Mouse (Mus musculus) liver, embryonic 16.5 days (tissue): ENCODE results near the gene Gm21663. TPM values are rescaled to one million over a fixed set of nuclear protein-coding genes. Genes with fewer than 3 reads are reported as not detected.

Experiments
- ATAC-seq: fragments of 200-750 bp; cut with Nextera tagmentation; 2 replicates; pipeline ENCODE4 v1.8.0; 2017; ENCODE audit warnings: low read depth, mild to moderate bottlenecking, moderate number of reproducible peaks, moderate library complexity
- H3K27ac ChIP-seq: fragments of 300-500 bp; sonication (generic); 2 replicates; pipeline ENCODE4 v1.5.1; 2014; ENCODE audit warnings: mild to moderate bottlenecking, low read length
- H3K27me3 ChIP-seq: fragments of 300-500 bp; sonication (generic); 2 replicates; pipeline ENCODE4 v1.6.1; 2014; ENCODE audit warnings: low read depth, low read length, mixed read lengths; ENCODE audit not compliant: control insufficient read depth, insufficient read depth
- H3K36me3 ChIP-seq: fragments of 300-500 bp; sonication (generic); 2 replicates; pipeline ENCODE4 v1.6.1; 2014; ENCODE audit warnings: mild to moderate bottlenecking; ENCODE audit not compliant: control insufficient read depth, insufficient read depth
- H3K4me1 ChIP-seq: fragments of 300-500 bp; sonication (generic); 2 replicates; pipeline ENCODE4 v1.6.1; 2014; ENCODE audit warnings: low read depth, low read length, mixed read lengths; ENCODE audit not compliant: control insufficient read depth
- H3K4me2 ChIP-seq: fragments of 300-500 bp; sonication (generic); 2 replicates; pipeline ENCODE4 v1.6.1; 2014; ENCODE audit warnings: low read depth, low read length, mixed read lengths
- H3K4me3 ChIP-seq: fragments of 300-500 bp; sonication (generic); 2 replicates; pipeline ENCODE4 v1.5.1; 2014; ENCODE audit warnings: low read depth, mild to moderate bottlenecking, low read length
- H3K9ac ChIP-seq: fragments of 300-500 bp; sonication (generic); 2 replicates; pipeline ENCODE4 v1.6.1; 2014; ENCODE audit warnings: low read depth, low read length
- H3K9me3 ChIP-seq: fragments of 300-500 bp; sonication (generic); replicated peaks from 2 replicates; pipeline ENCODE4 v1.6.1; 2016; ENCODE audit warnings: low read length; ENCODE audit not compliant: control insufficient read depth
- WGBS: fragments of 180-500 bp; shearing (Covaris S2); extraction: QIAGEN DNeasy Blood & Tissue Kit; methylation state at CpG from one replicate; pipeline ENCODE4 v1.1.7; 2014; ENCODE audit not compliant: insufficient replicate concordance; 5-methylcytosine and 5-hydroxymethylcytosine counted together
- polyA plus RNA-seq: library from polyadenylated mRNA; unstranded; fragments of >200 nt; fragmentation: Nextera tagmentation; extraction: Ambion mirVana; gene quantifications from 2 replicates; pipeline ENCODE4 v1.2.1, GENCODE M21; 2015

The Gm21663 gene
- polyA plus RNA-seq, 1 experiment from 2014 or later: not detected

- no peak overlapping the region for H3K4me3 ChIP-seq
- ATAC-seq: no peak
- H3K9ac ChIP-seq: no peak overlapping the region
- H3K4me1 ChIP-seq: no peaks in the 10 kb centered on the region
- 61% methylated on average over 3 of the region's 3 CpGs for WGBS
- H3K4me2 ChIP-seq: no peak overlapping the region
- H3K27ac ChIP-seq: no peak overlapping the region
- H3K36me3 ChIP-seq: no peaks in the 10 kb centered on the region
- no peaks in the 10 kb centered on the region; the same call in 1 of the 2 replicates for H3K9me3 ChIP-seq
- no peaks in the 10 kb centered on the region for H3K27me3 ChIP-seq
Observed at GRCm38 (mm10) chr5:25886708-25887107, 55.5 kb downstream of the Gm21663 start.

Other genes with a start within 250 kb of the Gm21663 start
- gene Xrcc2, start 236.6 kb downstream of the Gm21663 start, polyA plus RNA-seq: 2.7 and 3.0 TPM in 2 replicates
- 0.26 and 0.66 TPM in 2 replicates for gene Actr3b, start 182.4 kb downstream of the Gm21663 start, polyA plus RNA-seq
- gene Gm21671, start 12.0 kb upstream of the Gm21663 start, polyA plus RNA-seq: not detected in 2 replicates
- gene Gm21680, start 30.3 kb upstream of the Gm21663 start, polyA plus RNA-seq: not detected in 2 replicates
- gene Gm21698, start 46.3 kb upstream of the Gm21663 start, polyA plus RNA-seq: not detected in 2 replicates
- not detected in 2 replicates for gene Gm1979, start 62.4 kb upstream of the Gm21663 start, polyA plus RNA-seq
- gene Gm5862, start 80.5 kb upstream of the Gm21663 start, polyA plus RNA-seq: not detected in 2 replicates
- gene Speer4a, start 97.2 kb upstream of the Gm21663 start, polyA plus RNA-seq: not detected in 2 replicates
- gene Gm7347, start 116.2 kb upstream of the Gm21663 start, polyA plus RNA-seq: not detected in 2 replicates
- gene Gm10471, start 146.9 kb upstream of the Gm21663 start, polyA plus RNA-seq: not detected in 2 replicates
- not detected in 2 replicates for gene 5031410I06Rik, start 163.0 kb upstream of the Gm21663 start, polyA plus RNA-seq
- gene Gm10220, start 179.0 kb upstream of the Gm21663 start, polyA plus RNA-seq: not detected in 2 replicates